27 mouse cellular contexts compared by ENCODE assay signal in genomic region chr4:153316519-153316918, GRCm38 (mm10).
DNase-seq lines count a peak whose midpoint lies in the region; ATAC-seq and TF ChIP-seq lines count a peak whose summit lies in the region.
"Had no signal": no experiment of that assay in that cellular context is flagged by ENCODE, and none has a peak within 500 bp of the region (broad histone marks: within the 10 kb centered on the region; RNA-seq: fewer than 3 reads in every experiment).

No protein-coding gene starts in this region.

- H3K27me3 ChIP-seq in heart, embryonic 12.5 days (replicated peaks): no peaks in the 10 kb centered on the region
- H3K27me3 ChIP-seq in liver, embryonic 11.5 days (replicated peaks; ENCODE audit: control insufficient read depth, insufficient read depth, low read length): no peaks in the 10 kb centered on the region
- H3K27me3 ChIP-seq in liver, postnatal 0 days (ENCODE audit: insufficient read depth, low read length): no peaks in the 10 kb centered on the region
- H3K27me3 ChIP-seq in E14TG2a.4 (ENCODE audit: insufficient read depth, low read length): 0 out of 2 replicates have a peak, but pooled peaks cover 4% of the 10 kb centered on the region
- H3K27me3 ChIP-seq: intestine, embryonic 15.5 days; neural tube, embryonic 15.5 days had no signal

- intact Hi-C loops in heart, postnatal 25 days (cut with DNase I): no loop called here

- 55% methylated on average over 4 of the region's 4 CpGs for WGBS in heart, embryonic 12.5 days
- 55% methylated on average over 4 of the region's 4 CpGs for WGBS in liver, embryonic 11.5 days
- 73% methylated on average over 4 of the region's 4 CpGs for WGBS in liver, postnatal 0 days (ENCODE audit: insufficient replicate concordance)

- no peak for TF ChIP-seq CTCF in liver, postnatal 0 days (IDR thresholded peaks at IDR 0.05; ENCODE audit: low read depth)
- TF ChIP-seq CTCF in E14TG2a.4 (conservative IDR thresholded peaks at IDR 0.05; ENCODE audit: low read length): no peak

- no peaks in the 10 kb centered on the region for H3K9me3 ChIP-seq in heart, embryonic 12.5 days (replicated peaks)
- no peaks in the 10 kb centered on the region; the same call in 1 of the 2 replicates for H3K9me3 ChIP-seq in liver, embryonic 11.5 days (ENCODE audit: control insufficient read depth, low read length)
- peaks cover 3% of the 10 kb centered on the region; the same call in 1 of the 2 replicates for H3K9me3 ChIP-seq in liver, postnatal 0 days (ENCODE audit: low read length)
- H3K9me3 ChIP-seq in E14TG2a.4 (ENCODE audit: low read length): peaks cover 4% of the 10 kb centered on the region; the same call in 1 of the 2 replicates
- H3K9me3 ChIP-seq: intestine, embryonic 15.5 days; neural tube, embryonic 15.5 days had no signal

- no peaks in the 10 kb centered on the region for H3K36me3 ChIP-seq in heart, embryonic 12.5 days
- no peaks in the 10 kb centered on the region for H3K36me3 ChIP-seq in liver, embryonic 11.5 days (ENCODE audit: control insufficient read depth, insufficient read depth, low read length)
- no peaks in the 10 kb centered on the region for H3K36me3 ChIP-seq in liver, postnatal 0 days (replicated peaks; ENCODE audit: insufficient read depth, low read length)
- no peaks in the 10 kb centered on the region for H3K36me3 ChIP-seq in E14TG2a.4 (ENCODE audit: insufficient read depth, low read length)
- H3K36me3 ChIP-seq: intestine, embryonic 15.5 days; neural tube, embryonic 15.5 days had no signal

- no peak for TF ChIP-seq EP300 in liver, postnatal 0 days (IDR thresholded peaks at IDR 0.05; ENCODE audit: low read depth)

- peak overlapping the region; percentile 23 for H3K4me3 ChIP-seq in heart, embryonic 12.5 days
- peak overlapping the region; percentile 39 for H3K4me3 ChIP-seq in liver, embryonic 11.5 days (ENCODE audit: low read depth, low read length)
- no peak overlapping the region for H3K4me3 ChIP-seq in liver, postnatal 0 days (ENCODE audit: low read depth, low read length)
- peak overlapping the region; percentile 43 for H3K4me3 ChIP-seq in E14TG2a.4 (replicated peaks; ENCODE audit: low read length)
- H3K4me3 ChIP-seq: intestine, embryonic 15.5 days; neural tube, embryonic 15.5 days had no signal

- peak overlapping the region; percentile 69 for H3K27ac ChIP-seq in heart, embryonic 12.5 days (ENCODE audit: poor library complexity, severe bottlenecking)
- H3K27ac ChIP-seq in liver, embryonic 11.5 days (ENCODE audit: low read depth, low read length): peak overlapping the region; percentile 85
- H3K27ac ChIP-seq in liver, postnatal 0 days (ENCODE audit: low read depth): no peak overlapping the region
- H3K27ac ChIP-seq: hindbrain, postnatal 0 days; intestine, embryonic 15.5 days; kidney, postnatal 0 days; neural tube, embryonic 15.5 days had no signal

- ATAC-seq in heart, embryonic 12.5 days (ENCODE audit: insufficient number of reproducible peaks, low FRiP score): peak; percentile 23; the same call in 1 of the 2 replicates
- peak; percentile 54; the same call in 1 of the 2 replicates for ATAC-seq in liver, embryonic 11.5 days (replicated peaks; ENCODE audit: low FRiP score)
- ATAC-seq in liver, postnatal 0 days: no peak
- ATAC-seq: activated CD4-positive, CD25-positive, alpha-beta regulatory T cell, adult 4 months; forebrain, postnatal 0 days; hindbrain, postnatal 0 days; intestine, embryonic 15.5 days had no signal

- no peak for DNase-seq in heart, postnatal 25 days (ENCODE audit: low spot score)
- no peak for DNase-seq in liver, embryonic 11.5 days (ENCODE audit: low spot score)
- DNase-seq in liver, postnatal 0 days: no peak
- peak; percentile 0 for DNase-seq in c-Kit-positive CD71-positive TER-119-positive erythroid progenitor cells, embryonic 14.5 days (ENCODE audit: low spot score)
- no peak for DNase-seq in cerebellum, adult 9-10 months
- DNase-seq: adrenal gland, adult 2 months; adrenal gland, postnatal 36 days; B cell, adult 2 months; cerebellum, adult 2 months; cerebellum, postnatal 25 days; forebrain, postnatal 0 days; kidney, adult 2 months; kidney, postnatal 4 days; layer of hippocampus, postnatal 36 days; left cerebral cortex, postnatal 4 days; lung, embryonic 14.5 days; lung, postnatal 14 days; retina, postnatal 1 day; right cerebral cortex, postnatal 14 days; thymus, postnatal 4 days had no signal

- peaks cover 20% of the 10 kb centered on the region for H3K4me1 ChIP-seq in heart, embryonic 12.5 days (replicated peaks)
- peaks cover 7% of the 10 kb centered on the region for H3K4me1 ChIP-seq in liver, embryonic 11.5 days (replicated peaks; ENCODE audit: control insufficient read depth, insufficient read depth, low read length)
- no peaks in the 10 kb centered on the region for H3K4me1 ChIP-seq in liver, postnatal 0 days (ENCODE audit: insufficient read depth)
- peaks cover 10% of the 10 kb centered on the region for H3K4me1 ChIP-seq in E14TG2a.4 (replicated peaks; ENCODE audit: low read depth, low read length)
- H3K4me1 ChIP-seq: intestine, embryonic 15.5 days had no signal

- H3K9ac ChIP-seq in heart, embryonic 12.5 days: no peak overlapping the region
- peak overlapping the region; percentile 60; the same call in 1 of the 2 replicates for H3K9ac ChIP-seq in liver, embryonic 11.5 days (ENCODE audit: low read depth, low read length)
- no peak overlapping the region for H3K9ac ChIP-seq in liver, postnatal 0 days (replicated peaks)
- H3K9ac ChIP-seq: forebrain, postnatal 0 days; intestine, embryonic 15.5 days; lung, embryonic 14.5 days; neural tube, embryonic 15.5 days had no signal

- peak overlapping the region; percentile 45 for H3K4me2 ChIP-seq in heart, embryonic 12.5 days
- H3K4me2 ChIP-seq in liver, embryonic 11.5 days: peak overlapping the region; percentile 57
- H3K4me2 ChIP-seq in liver, postnatal 0 days (ENCODE audit: low read depth, low read length): no peak overlapping the region
- H3K4me2 ChIP-seq: intestine, embryonic 15.5 days; lung, embryonic 14.5 days; neural tube, embryonic 15.5 days had no signal
